Mouse (Mus musculus) olfactory bulb, adult 2 months (tissue): ENCODE measurements around the gene Nat14.

ENCODE experiments used
- CTCF ChIP-seq: fragments of 200-500 bp; IDR thresholded peaks from 2 replicates; pipeline ENCODE4 v1.5.1; 2012; ENCODE audit warnings: low read depth, mild to moderate bottlenecking, low read length, moderate library complexity; ENCODE audit not compliant: insufficient read depth
- POLR2A ChIP-seq: fragments of 200-500 bp; IDR thresholded peaks from 2 replicates; pipeline ENCODE4 v1.6.1; 2012; ENCODE audit warnings: mild to moderate bottlenecking, low read depth, low read length, moderate library complexity; ENCODE audit not compliant: insufficient read depth

DNA sequence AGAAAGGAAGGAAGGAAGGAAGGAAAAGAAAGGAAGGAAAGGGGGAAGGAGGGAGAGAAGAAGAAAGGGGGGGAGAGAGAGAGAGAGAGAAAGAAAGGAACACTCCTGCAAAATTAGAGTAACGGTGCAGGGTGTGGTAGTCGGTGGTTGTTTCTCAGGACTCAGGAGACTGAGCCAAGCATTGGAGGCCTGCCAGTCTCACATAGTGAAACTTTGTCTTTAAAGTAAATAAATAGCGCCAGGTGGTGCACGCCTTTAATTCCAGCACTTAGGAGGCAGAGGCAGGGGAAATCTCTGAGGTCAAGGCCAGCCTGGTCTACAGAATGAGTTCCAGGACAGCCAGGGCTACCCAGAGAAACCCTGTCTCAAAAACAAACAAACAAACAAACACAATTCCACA, 35.1 kb upstream of the Nat14 start:
- TF ChIP-seq CTCF (no peak), POLR2A (no peak)
